Mouse (Mus musculus) kidney, postnatal 0 days (tissue): Measurements from ENCODE around the gene Cdkal1. TPM values are rescaled to one million over a fixed set of nuclear protein-coding genes. Genes with fewer than 3 reads are reported as not detected.
A peak's percentile ranks its signal among the peaks of the same experiment; 100 is the strongest.

Experiments used
- ATAC-seq: fragments of 200-750 bp; cut with Nextera tagmentation; replicated peaks from 2 replicates; pipeline ENCODE4 v1.8.0; 2017; ENCODE audit warnings: low read depth, moderate number of reproducible peaks, moderate TSS enrichment, moderate library complexity; ENCODE audit not compliant: low FRiP score
- DNase-seq: peaks from one replicate; pipeline ENCODE4 v3.0.0-alpha.2; 2016; ENCODE audit warnings: low spot score
- H3K27ac ChIP-seq: fragments of 300-500 bp; sonication (generic); 2 replicates; pipeline ENCODE4 v1.5.1; 2014; ENCODE audit warnings: mild to moderate bottlenecking
- H3K27me3 ChIP-seq: fragments of 300-500 bp; sonication (generic); 2 replicates; pipeline ENCODE4 v1.6.1; 2014; ENCODE audit warnings: low read length, mixed read lengths; ENCODE audit not compliant: insufficient read depth
- H3K36me3 ChIP-seq: fragments of 300-500 bp; sonication (generic); 2 replicates; pipeline ENCODE4 v1.6.1; 2014; ENCODE audit warnings: low read length, mixed read lengths; ENCODE audit not compliant: insufficient read depth
- H3K4me1 ChIP-seq: fragments of 300-500 bp; sonication (generic); replicated peaks from 2 replicates; pipeline ENCODE4 v1.6.1; 2014; ENCODE audit warnings: antibody characterized with exemption, low read length, mixed read lengths; ENCODE audit not compliant: insufficient read depth
- H3K4me2 ChIP-seq: fragments of 300-500 bp; sonication (generic); 2 replicates; pipeline ENCODE4 v1.6.1; 2014; ENCODE audit warnings: mild to moderate bottlenecking, low read length, moderate library complexity, mixed read lengths
- H3K4me3 ChIP-seq: fragments of 300-500 bp; sonication (generic); replicated peaks from 2 replicates; pipeline ENCODE4 v1.5.1; 2014; ENCODE audit warnings: low read depth, low read length
- H3K9ac ChIP-seq: fragments of 300-500 bp; sonication (generic); 2 replicates; pipeline ENCODE4 v1.6.1; 2014; ENCODE audit warnings: low read depth, low read length
- H3K9me3 ChIP-seq: fragments of 300-500 bp; sonication (generic); replicated peaks from 2 replicates; pipeline ENCODE4 v1.6.1; 2016; ENCODE audit warnings: low read length, inconsistent platforms, mixed read lengths
- CTCF ChIP-seq: IDR thresholded peaks from 2 replicates; pipeline ENCODE4 v1.5.1; 2016; ENCODE audit warnings: antibody characterized with exemption, low read depth, mild to moderate bottlenecking, moderate library complexity
- WGBS: fragments of 180-500 bp; shearing (Covaris S2); extraction: QIAGEN DNeasy Blood & Tissue Kit; methylation state at CpG from one replicate; pipeline ENCODE4 v1.1.7; 2014; 5-methylcytosine and 5-hydroxymethylcytosine counted together
- polyA plus RNA-seq: library from polyadenylated mRNA; unstranded; fragments of >200 nt; fragmentation: Nextera tagmentation; extraction: Ambion mirVana; gene quantifications from 2 replicates; pipeline ENCODE4 v1.2.1, GENCODE M21; 2015

Gene Cdkal1
- polyA plus RNA-seq, result 30.1 and 33.5 TPM in 2 replicates

DNA sequence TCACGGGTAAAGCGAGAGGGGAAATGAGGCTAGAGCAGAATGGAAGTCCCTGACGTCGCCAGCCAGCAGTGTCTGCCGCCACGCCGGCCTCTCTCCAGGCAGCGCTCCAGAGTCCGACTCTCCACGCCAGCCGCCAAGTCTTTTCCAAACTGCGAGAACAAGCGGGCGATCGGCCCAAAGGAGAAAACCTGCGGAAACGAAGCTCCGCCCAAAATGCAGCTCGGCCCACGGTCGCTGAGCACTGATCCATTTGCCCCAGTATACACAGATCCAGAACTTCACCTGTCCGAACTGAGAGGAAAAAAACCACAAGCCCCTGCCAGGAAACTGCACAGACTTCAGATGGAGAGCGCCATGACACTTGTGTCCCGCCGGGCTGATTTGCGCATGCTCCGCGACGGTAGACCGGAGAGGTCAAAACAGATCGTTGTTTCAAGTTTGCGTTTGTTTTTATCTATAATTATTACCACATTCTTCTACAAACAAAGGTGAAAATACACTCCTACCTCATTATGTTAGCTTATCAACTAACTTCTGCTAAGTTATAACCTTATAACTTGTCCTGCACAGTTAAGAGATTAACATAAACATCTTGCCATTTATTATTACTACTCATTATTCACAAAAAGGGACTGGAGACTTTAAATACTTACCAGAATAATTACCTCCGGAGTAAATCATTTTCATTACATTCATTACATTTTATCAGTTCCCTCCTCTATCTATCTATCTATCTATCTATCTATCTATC is at the start of gene Cdkal1:
Gene Cdkal1 (minus strand): TSS at position 394 of the 751 bp plus-strand sequence.
- WGBS, result under 1% methylated on average over 33 of the region's 33 CpGs
- no peaks in the 10 kb centered on the region for H3K9me3 ChIP-seq
- H3K9ac ChIP-seq, result peak within 1 kb of the TSS; percentile 75
- no peaks in the 10 kb centered on the region for H3K27me3 ChIP-seq
- no peaks in the 10 kb centered on the region for H3K4me1 ChIP-seq
- peak within 1 kb of the TSS; percentile 90 for H3K27ac ChIP-seq
- ATAC-seq (peak; percentile 73), DNase-seq (peak; percentile 92)
- peak within 1 kb of the TSS; percentile 83 for H3K4me2 ChIP-seq
- no peaks in the 10 kb centered on the region for H3K36me3 ChIP-seq
- H3K4me3 ChIP-seq, result peak within 1 kb of the TSS; percentile 87
- TF ChIP-seq CTCF, result no peak

DNA sequence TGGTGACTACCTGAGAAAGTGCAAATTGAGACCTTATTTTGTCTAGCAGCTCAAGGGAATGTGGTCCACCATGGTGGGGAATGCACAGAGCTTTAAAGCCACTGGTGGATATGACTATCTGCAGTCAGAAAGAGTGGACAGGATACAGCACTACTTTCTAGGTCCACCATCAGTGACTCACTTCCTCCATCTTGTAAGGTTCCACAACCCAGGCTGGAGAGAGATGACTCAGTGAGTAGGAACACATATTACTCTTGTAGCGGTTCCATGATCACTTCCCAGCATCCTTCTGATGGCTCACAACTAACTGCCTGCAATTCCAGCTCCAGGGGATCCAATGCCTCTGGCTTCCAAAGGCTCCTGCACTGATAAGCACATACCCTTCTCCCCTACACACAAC is 47.9 kb upstream of the Cdkal1 start:
- no peak for TF ChIP-seq CTCF
- ATAC-seq (no peak), DNase-seq (no peak)
- Histone ChIP-seq H3K9ac (no peak overlapping the region), H3K4me1 (no peaks in the 10 kb centered on the region), H3K27ac (no peak overlapping the region), H3K36me3 (peaks cover 2% of the 10 kb centered on the region; the same call in 1 of the 2 replicates), H3K4me2 (no peak overlapping the region), H3K9me3 (no peaks in the 10 kb centered on the region), H3K27me3 (no peaks in the 10 kb centered on the region), H3K4me3 (no peak overlapping the region)
- WGBS, result 90% methylated on average over 1 of the region's 1 CpGs

DNA sequence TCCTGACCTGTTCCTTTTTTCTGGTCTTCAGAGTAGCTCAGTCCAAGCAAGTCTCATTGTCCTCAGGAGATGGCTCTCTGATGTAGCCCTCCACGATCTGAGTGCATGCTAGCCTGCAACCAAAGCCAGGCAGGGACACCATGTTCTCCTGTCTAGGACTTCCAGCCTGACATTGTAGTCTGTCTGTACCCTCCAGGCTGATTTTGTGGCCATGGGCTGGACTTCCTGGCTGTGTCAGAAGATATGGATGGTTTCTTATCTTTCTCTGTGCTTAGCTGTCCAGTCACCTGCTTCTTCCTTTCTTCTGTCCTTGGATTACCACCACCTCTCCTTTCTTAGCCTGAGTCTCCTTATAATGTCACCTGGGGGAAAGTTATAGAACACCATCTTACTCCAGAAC is 47.2 kb upstream of the Cdkal1 start:
- H3K27me3 ChIP-seq, result no peaks in the 10 kb centered on the region
- H3K4me3 ChIP-seq, result no peak overlapping the region
- 80% methylated on average over 1 of the region's 1 CpGs for whole genome bisulfite sequencing
- H3K36me3 ChIP-seq, result no peaks in the 10 kb centered on the region
- no peak overlapping the region for H3K9ac ChIP-seq
- TF ChIP-seq CTCF, result no peak
- no peak overlapping the region for H3K27ac ChIP-seq
- no peaks in the 10 kb centered on the region for H3K4me1 ChIP-seq
- no peaks in the 10 kb centered on the region for H3K9me3 ChIP-seq
- DNase-seq (no peak), ATAC-seq (no peak)
- H3K4me2 ChIP-seq, result no peak overlapping the region

DNA sequence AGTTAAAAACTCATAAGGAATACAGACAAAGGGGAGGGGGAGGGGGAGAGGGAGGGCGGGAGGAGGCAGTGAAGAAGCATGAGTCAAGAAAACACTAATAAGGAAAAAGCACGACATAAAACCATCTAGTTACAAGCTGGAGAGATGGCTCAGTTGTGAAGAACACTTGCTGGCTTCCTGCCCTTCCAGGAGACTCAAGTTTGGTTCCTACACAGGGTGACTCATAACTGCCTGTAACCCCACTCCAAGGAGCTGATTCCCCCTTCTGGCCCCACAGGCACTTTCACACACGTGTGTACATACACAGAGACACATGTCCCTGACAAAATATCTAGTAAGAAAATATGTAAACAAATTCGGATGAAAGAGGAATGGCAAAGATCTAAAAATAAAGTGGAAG is 46.2 kb upstream of the Cdkal1 start:
- TF ChIP-seq CTCF, result no peak
- no peaks in the 10 kb centered on the region for H3K27me3 ChIP-seq

DNA sequence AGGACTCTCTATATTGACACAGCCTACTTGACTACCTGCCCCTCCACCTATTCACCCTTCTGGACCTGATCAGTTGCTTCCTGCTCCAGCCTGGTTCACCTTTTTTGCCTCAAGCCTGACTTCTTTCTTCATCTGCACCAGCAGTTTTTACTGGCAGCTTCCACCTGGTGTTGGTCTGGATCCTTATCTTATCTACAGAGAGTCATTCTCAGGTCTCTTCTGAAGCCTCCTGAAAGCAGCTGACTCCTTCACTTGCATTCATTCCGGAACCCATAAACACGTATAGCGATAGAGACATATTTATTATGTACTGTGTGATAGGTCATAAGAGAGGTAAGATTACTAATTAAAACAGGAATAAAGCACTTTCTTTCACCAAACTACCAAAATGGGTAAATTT is 11.3 kb upstream of the Cdkal1 start:
- H3K4me1 ChIP-seq, result no peaks in the 10 kb centered on the region
- DNase-seq (no peak), ATAC-seq (no peak)
- H3K36me3 ChIP-seq, result no peaks in the 10 kb centered on the region
- H3K27ac ChIP-seq, result no peak overlapping the region
- no peak overlapping the region for H3K4me2 ChIP-seq
- WGBS, result 80% methylated on average over 3 of the region's 3 CpGs
- no peak overlapping the region for H3K4me3 ChIP-seq
- H3K9ac ChIP-seq, result no peak overlapping the region
- no peaks in the 10 kb centered on the region for H3K9me3 ChIP-seq
- H3K27me3 ChIP-seq, result no peaks in the 10 kb centered on the region
- no peak for TF ChIP-seq CTCF

More for the DNA sequence above, 46.2 kb upstream of the Cdkal1 start:
- H3K4me3 ChIP-seq, result no peak overlapping the region
- DNase-seq, result no peak
- H3K27ac ChIP-seq, result no peak overlapping the region
- ATAC-seq, result no peak
- H3K9me3 ChIP-seq, result no peaks in the 10 kb centered on the region
- H3K4me2 ChIP-seq, result no peak overlapping the region
- no peak overlapping the region for H3K9ac ChIP-seq
- H3K36me3 ChIP-seq, result no peaks in the 10 kb centered on the region
- no peaks in the 10 kb centered on the region for H3K4me1 ChIP-seq
- 65% methylated on average over 4 of the region's 4 CpGs for WGBS

DNA sequence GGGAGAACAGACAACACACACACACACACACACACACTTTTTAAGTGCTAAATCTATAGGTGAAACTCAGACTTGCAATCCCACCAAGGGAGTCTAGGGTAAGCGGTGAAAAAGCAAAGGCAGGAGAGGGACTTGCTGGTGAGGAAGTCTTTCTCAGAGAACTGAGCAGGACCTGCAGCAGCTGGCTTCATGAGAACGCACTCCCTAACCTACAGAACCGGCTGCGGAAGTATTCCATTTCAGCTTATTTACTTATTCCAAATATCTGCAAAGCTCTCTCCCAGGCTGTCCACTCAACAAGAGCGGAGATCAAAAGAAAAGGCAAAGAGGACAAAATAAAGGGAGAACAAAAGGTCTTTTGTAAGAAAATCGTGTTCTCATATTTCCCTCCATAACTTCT is 8.9 kb upstream of the Cdkal1 start:
- no peaks in the 10 kb centered on the region for H3K27me3 ChIP-seq
- 37% methylated on average over 6 of the region's 6 CpGs for WGBS
- DNase-seq (peak; percentile 62), ATAC-seq (no peak)
- H3K4me2 ChIP-seq, result no peak overlapping the region
- H3K4me3 ChIP-seq, result no peak overlapping the region
- no peaks in the 10 kb centered on the region for H3K4me1 ChIP-seq
- no peak overlapping the region for H3K27ac ChIP-seq
- H3K9ac ChIP-seq, result no peak overlapping the region
- H3K36me3 ChIP-seq, result no peaks in the 10 kb centered on the region
- TF ChIP-seq CTCF, result no peak
- no peaks in the 10 kb centered on the region for H3K9me3 ChIP-seq
